Mouse (Mus musculus): Measurements from ENCODE around the gene Ube2b. TPM values are rescaled to one million over a fixed set of nuclear protein-coding genes. Genes with fewer than 3 reads are reported as not detected.

Gene Ube2b
- total and polyA plus RNA-seq, 3 experiments = 35.4 to 112 TPM; not detected in 1

- H3K79me2 ChIP-seq (ENCODE audit: control insufficient read depth, insufficient read depth, low read length, poor library complexity) = no peaks in the 10 kb centered on the region
- TF ChIP-seq SMC3 (IDR thresholded peaks at IDR 0.05; ENCODE audit: low read depth, low read length) (no peak), CTCF (IDR thresholded peaks at IDR 0.05 in 2 of 3, conservative IDR thresholded peaks at IDR 0.05 in 1 of 3; ENCODE audit: control insufficient read depth in 1 of 3, insufficient read depth in 1 of 3, low read depth in 2 of 3, low read length in 3 of 3, poor library complexity in 1 of 3, severe bottlenecking in 1 of 3) (no peak), SIN3A (IDR thresholded peaks at IDR 0.05; ENCODE audit: low read length) (no peak), RAD21 (IDR thresholded peaks at IDR 0.05; ENCODE audit: low read depth, low read length) (no peak), UBTF (IDR thresholded peaks at IDR 0.05; ENCODE audit: borderline replicate concordance, insufficient read depth, low read depth, low read length) (no peak), ZNF384 (IDR thresholded peaks at IDR 0.05; ENCODE audit: low read depth, low read length) (no peak), ZKSCAN1 (IDR thresholded peaks at IDR 0.05; ENCODE audit: low read depth, low read length) (no peak), USF2 (IDR thresholded peaks at IDR 0.05; ENCODE audit: borderline replicate concordance in 1 of 2, insufficient read depth in 1 of 2, low read depth in 1 of 2, low read length in 2 of 2) (no peak), EP300 (IDR thresholded peaks at IDR 0.05; ENCODE audit: low read depth in 1 of 2, low read length in 2 of 2) (no peak), RCOR1 (IDR thresholded peaks at IDR 0.05; ENCODE audit: low read depth, low read length) (no peak), TCF12 (IDR thresholded peaks at IDR 0.05; ENCODE audit: low read depth, low read length) (no peak), TBP (IDR thresholded peaks at IDR 0.05; ENCODE audit: low read depth, low read length) (no peak), NRF1 (IDR thresholded peaks at IDR 0.05; ENCODE audit: insufficient read depth, low read depth, low read length, poor library complexity, severe bottlenecking) (no peak), ZMIZ1 (IDR thresholded peaks at IDR 0.05; ENCODE audit: low read depth, low read length) (no peak)
- no peak for DNase-seq (ENCODE audit: low read depth, low spot score)
- no peak overlapping the region for H3K4me3 ChIP-seq (ENCODE audit: control insufficient read depth in 1 of 2, insufficient read depth in 1 of 2, low read depth in 2 of 2, low read length in 2 of 2)
- no peak overlapping the region for H3K9ac ChIP-seq (ENCODE audit: control insufficient read depth, low read depth, low read length, poor library complexity, severe bottlenecking)
- H3K27me3 ChIP-seq (ENCODE audit: control insufficient read depth in 1 of 2, insufficient read depth in 2 of 2, low read length in 2 of 2) = no peaks in the 10 kb centered on the region
- H3K9me3 ChIP-seq (replicated peaks; ENCODE audit: insufficient read depth, low read length) = no peaks in the 10 kb centered on the region
- H3K27ac ChIP-seq (ENCODE audit: control insufficient read depth, low read depth, low read length) = no peak overlapping the region
- H3K4me1 ChIP-seq (ENCODE audit: control insufficient read depth in 1 of 2, insufficient read depth in 2 of 2, low read length in 2 of 2) = no peaks in the 10 kb centered on the region
- H3K36me3 ChIP-seq (ENCODE audit: control insufficient read depth in 1 of 2, insufficient read depth in 2 of 2, low read length in 2 of 2) = no peaks in the 10 kb centered on the region
Observed at GRCm38 (mm10) chr11:51937361-51937781, 63.2 kb downstream of the Ube2b start.

- no peak overlapping the region for H3K9ac ChIP-seq (ENCODE audit: control insufficient read depth, low read depth, low read length, poor library complexity, severe bottlenecking)
- TF ChIP-seq TCF12 (IDR thresholded peaks at IDR 0.05; ENCODE audit: low read depth, low read length) (no peak), E2F4 (IDR thresholded peaks at IDR 0.05; ENCODE audit: borderline replicate concordance, low read depth, low read length) (no peak), MAFK (IDR thresholded peaks at IDR 0.05; ENCODE audit: borderline replicate concordance, low read depth, low read length) (no peak), POLR2A (IDR thresholded peaks at IDR 0.05; ENCODE audit: control insufficient read depth in 1 of 2, insufficient read depth in 1 of 2, low read depth in 1 of 2, low read length in 2 of 2, poor library complexity in 1 of 2) (no peak), ETS1 (IDR thresholded peaks at IDR 0.05; ENCODE audit: low read depth, low read length) (no peak), NELFE (IDR thresholded peaks at IDR 0.05; ENCODE audit: low read depth, low read length) (no peak), RAD21 (IDR thresholded peaks at IDR 0.05; ENCODE audit: low read depth, low read length) (no peak), TAL1 (IDR thresholded peaks at IDR 0.05; ENCODE audit: low read length) (no peak), USF1 (IDR thresholded peaks at IDR 0.05; ENCODE audit: low read depth, low read length) (no peak), MEF2A (IDR thresholded peaks at IDR 0.05; ENCODE audit: extremely low read depth, insufficient replicate concordance, low read depth, low read length, poor library complexity, severe bottlenecking) (no peak), USF2 (IDR thresholded peaks at IDR 0.05; ENCODE audit: borderline replicate concordance in 1 of 2, insufficient read depth in 1 of 2, low read depth in 1 of 2, low read length in 2 of 2) (no peak), ZC3H11A (IDR thresholded peaks at IDR 0.05; ENCODE audit: low read depth, low read length) (no peak), MYB (IDR thresholded peaks at IDR 0.05; ENCODE audit: low read depth, low read length) (no peak), BHLHE40 (IDR thresholded peaks at IDR 0.05; ENCODE audit: borderline replicate concordance, low read depth, low read length) (no peak), GATA1 (IDR thresholded peaks at IDR 0.05; ENCODE audit: low read depth, low read length) (no peak)
- H3K79me2 ChIP-seq (ENCODE audit: control insufficient read depth, insufficient read depth, low read length, poor library complexity) = no peaks in the 10 kb centered on the region
Observed at GRCm38 (mm10) chr11:51935636-51936434, 64.7 kb downstream of the Ube2b start.

More at GRCm38 (mm10) chr11:51935636-51936434, 64.7 kb downstream of the Ube2b start:
- DNase-seq (ENCODE audit: low read depth, low spot score) = no peak
- Histone ChIP-seq H3K4me3 (ENCODE audit: control insufficient read depth in 1 of 2, insufficient read depth in 1 of 2, low read depth in 2 of 2, low read length in 2 of 2) (no peak overlapping the region), H3K4me1 (ENCODE audit: control insufficient read depth in 1 of 2, insufficient read depth in 2 of 2, low read length in 2 of 2) (no peaks in the 10 kb centered on the region), H3K9me3 (replicated peaks; ENCODE audit: insufficient read depth, low read length) (no peaks in the 10 kb centered on the region), H3K27ac (ENCODE audit: control insufficient read depth, low read depth, low read length) (no peak overlapping the region), H3K36me3 (ENCODE audit: control insufficient read depth in 1 of 2, insufficient read depth in 2 of 2, low read length in 2 of 2) (no peaks in the 10 kb centered on the region), H3K27me3 (ENCODE audit: control insufficient read depth in 1 of 2, insufficient read depth in 2 of 2, low read length in 2 of 2) (no peaks in the 10 kb centered on the region)

All from MEL (cell line).